Mouse (Mus musculus): ENCODE measurements at regions not wholly inside any gene's neighbourhood (a gene's known extent, or its start where the extent isn't known, plus 50 kb on each side); places are given as distances from the start of the nearest gene placed in this dataset.
"Not testable (repeated sequence)": the region's sequence is repeated elsewhere in the genome, so short reads cannot be mapped to it uniquely, and the experiment has no call there.

DNA sequence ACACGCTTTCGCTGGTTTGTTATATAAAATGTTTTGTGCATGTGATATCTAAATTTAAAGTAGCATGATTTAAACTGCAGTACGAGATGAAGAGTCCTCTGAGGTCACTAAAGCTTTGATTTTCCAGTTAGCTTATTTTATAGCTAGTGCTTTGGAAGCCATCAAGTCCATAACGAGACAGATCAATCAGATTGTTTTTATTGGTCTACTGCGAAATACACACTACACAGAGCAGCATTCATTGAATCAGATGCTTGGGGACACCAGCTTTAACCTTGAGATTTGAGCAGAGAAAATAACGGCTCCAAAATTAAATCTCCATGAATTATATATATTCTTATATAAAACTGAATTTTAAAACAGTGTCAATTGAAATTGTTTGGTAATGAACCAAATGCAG is 556.2 kb upstream of the Foxg1 start:
- in situ Hi-C loops (cut with MboI; ENCODE audit: low pct_ligation_motif_present, low pct_unique_long_range_greater_than_20kb, low sequenced_read_pairs), result no loop called here
- dilution Hi-C loops (cut with MboI; ENCODE audit: extremely low pct_ligation_motif_present, extremely low pct_unique_long_range_greater_than_20kb, low sequenced_read_pairs), result no loop called here
- no peak for TF ChIP-seq ZNF384 (IDR thresholded peaks at IDR 0.05; ENCODE audit: low read depth, low read length)
- Histone ChIP-seq H3K4me1 (ENCODE audit: control insufficient read depth in 1 of 2, insufficient read depth in 2 of 2) (no peaks in the 10 kb centered on the region), H3K79me2 (replicated peaks; ENCODE audit: control insufficient read depth, extremely low read depth, insufficient read depth, poor library complexity, severe bottlenecking) (no peaks in the 10 kb centered on the region), H3K9me3 (replicated peaks; ENCODE audit: low read length) (no peaks in the 10 kb centered on the region), H3K27ac (ENCODE audit: insufficient read depth, low read depth) (no peak overlapping the region), H3K36me3 (replicated peaks in 1 of 2; ENCODE audit: control insufficient read depth in 1 of 2, insufficient read depth in 1 of 2, low read length in 1 of 2) (no peaks in the 10 kb centered on the region), H3K27me3 (replicated peaks) (no peaks in the 10 kb centered on the region), H3K4me2 (ENCODE audit: insufficient read depth, low read depth, poor library complexity, severe bottlenecking) (no peak overlapping the region), H3K9ac (ENCODE audit: insufficient read depth, low read depth) (no peak overlapping the region), H3K4me3 (replicated peaks in 1 of 3; ENCODE audit: low read depth in 2 of 3, low read length in 2 of 3, poor library complexity in 1 of 3) (no peak overlapping the region)
- no peak for DNase-seq (ENCODE audit: extremely low read depth)

DNA sequence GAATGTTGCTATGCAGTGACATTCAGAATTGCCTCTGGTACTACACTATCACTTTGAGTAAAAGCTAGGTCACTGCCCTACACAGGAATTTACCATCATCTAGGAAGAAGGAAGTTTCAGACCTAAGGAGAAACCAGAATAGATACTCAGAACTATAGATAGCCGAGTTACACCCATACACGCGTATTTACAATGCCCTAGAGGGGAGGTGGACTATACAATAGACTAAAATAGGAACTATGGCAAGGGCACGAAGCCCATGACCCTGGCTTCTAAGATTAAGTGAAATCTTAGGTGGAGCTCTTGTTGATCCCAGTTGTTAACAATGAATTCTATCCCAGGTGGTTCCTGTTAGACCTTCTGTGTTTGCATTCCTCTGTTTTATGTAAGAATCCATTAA is 529.1 kb upstream of the Foxg1 start:
- H3K27ac ChIP-seq (ENCODE audit: insufficient read depth, low read depth); dilution Hi-C loops (cut with MboI; ENCODE audit: extremely low pct_ligation_motif_present, extremely low pct_unique_long_range_greater_than_20kb, low sequenced_read_pairs); H3K4me1 ChIP-seq (ENCODE audit: control insufficient read depth in 1 of 2, insufficient read depth in 2 of 2): not testable (repeated sequence)

DNA sequence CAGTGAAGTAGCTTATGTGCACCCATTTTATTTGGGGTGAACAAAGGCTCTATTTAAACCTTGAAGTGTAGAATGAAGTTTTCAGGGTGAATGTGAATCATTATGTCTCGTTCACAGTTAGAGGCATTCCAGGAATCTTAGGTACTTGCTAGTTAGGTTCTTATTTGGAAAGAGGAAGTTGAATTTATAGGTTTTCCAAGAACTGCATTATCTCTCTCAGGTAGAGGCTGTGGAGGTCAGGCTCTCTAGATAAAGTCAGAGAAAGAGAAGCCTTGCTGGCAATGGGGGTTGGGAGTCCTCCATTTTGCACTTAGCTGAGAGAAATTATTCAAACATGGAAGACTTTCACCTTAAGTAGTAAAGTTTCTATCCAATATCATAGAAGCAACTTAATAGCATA is 528.4 kb upstream of the Foxg1 start:
- TF ChIP-seq MXI1 (IDR thresholded peaks at IDR 0.05; ENCODE audit: low read depth, low read length) (no peak), POLR2AphosphoS2 (IDR thresholded peaks at IDR 0.05; ENCODE audit: low read depth, low read length) (no peak), RAD21 (IDR thresholded peaks at IDR 0.05; ENCODE audit: low read depth, low read length) (no peak), ZNF384 (IDR thresholded peaks at IDR 0.05; ENCODE audit: low read depth, low read length) (no peak), MAFK (IDR thresholded peaks at IDR 0.05; ENCODE audit: insufficient replicate concordance, low read length) (no peak), ZKSCAN1 (IDR thresholded peaks at IDR 0.05; ENCODE audit: borderline replicate concordance, low read depth, low read length) (no peak), KAT2A (IDR thresholded peaks at IDR 0.05; ENCODE audit: insufficient replicate concordance, low read length) (no peak), E2F4 (IDR thresholded peaks at IDR 0.05; ENCODE audit: insufficient replicate concordance, low read depth, low read length) (no peak), EP300 (IDR thresholded peaks at IDR 0.05; ENCODE audit: low read length) (no peak), UBTF (IDR thresholded peaks at IDR 0.05; ENCODE audit: low read depth, low read length) (no peak), USF1 (IDR thresholded peaks at IDR 0.05; ENCODE audit: low read depth, low read length) (no peak), POLR2A (IDR thresholded peaks at IDR 0.05; ENCODE audit: low read depth, low read length) (no peak), PAX5 (IDR thresholded peaks at IDR 0.05; ENCODE audit: low read length) (no peak), MEF2A (IDR thresholded peaks at IDR 0.05; ENCODE audit: borderline replicate concordance, low read depth, low read length) (no peak), NRF1 (IDR thresholded peaks at IDR 0.05; ENCODE audit: low read depth, low read length) (no peak), ZMIZ1 (IDR thresholded peaks at IDR 0.05; ENCODE audit: low read depth, low read length) (no peak), JUN (IDR thresholded peaks at IDR 0.05; ENCODE audit: insufficient read depth, low read depth, low read length) (no peak)
- DNase-seq (ENCODE audit: extremely low read depth), result no peak
- H3K4me2 ChIP-seq (ENCODE audit: insufficient read depth, low read depth, poor library complexity, severe bottlenecking), result no peak overlapping the region
- no peaks in the 10 kb centered on the region for H3K27me3 ChIP-seq (replicated peaks)
- dilution Hi-C loops (cut with MboI; ENCODE audit: extremely low pct_ligation_motif_present, extremely low pct_unique_long_range_greater_than_20kb, low sequenced_read_pairs) (no loop called here), in situ Hi-C loops (cut with MboI; ENCODE audit: low pct_ligation_motif_present, low pct_unique_long_range_greater_than_20kb, low sequenced_read_pairs) (no loop called here)
- H3K9ac ChIP-seq (ENCODE audit: insufficient read depth, low read depth), result no peak overlapping the region
- H3K4me1 ChIP-seq (ENCODE audit: control insufficient read depth in 1 of 2, insufficient read depth in 2 of 2), result no peaks in the 10 kb centered on the region
- H3K79me2 ChIP-seq (replicated peaks; ENCODE audit: control insufficient read depth, extremely low read depth, insufficient read depth, poor library complexity, severe bottlenecking), result no peaks in the 10 kb centered on the region
- H3K27ac ChIP-seq (ENCODE audit: insufficient read depth, low read depth), result no peak overlapping the region
- H3K4me3 ChIP-seq (replicated peaks in 1 of 3; ENCODE audit: low read depth in 2 of 3, low read length in 2 of 3, poor library complexity in 1 of 3), result no peak overlapping the region
- H3K9me3 ChIP-seq (replicated peaks; ENCODE audit: low read length), result no peaks in the 10 kb centered on the region
- H3K36me3 ChIP-seq (replicated peaks in 1 of 2; ENCODE audit: control insufficient read depth in 1 of 2, insufficient read depth in 1 of 2, low read length in 1 of 2), result no peaks in the 10 kb centered on the region

More for the DNA sequence above, 529.1 kb upstream of the Foxg1 start:
- H3K4me2 ChIP-seq (ENCODE audit: insufficient read depth, low read depth, poor library complexity, severe bottlenecking); H3K79me2 ChIP-seq (replicated peaks; ENCODE audit: control insufficient read depth, extremely low read depth, insufficient read depth, poor library complexity, severe bottlenecking); H3K36me3 ChIP-seq (replicated peaks in 1 of 2; ENCODE audit: control insufficient read depth in 1 of 2, insufficient read depth in 1 of 2, low read length in 1 of 2); H3K9me3 ChIP-seq (replicated peaks; ENCODE audit: low read length); H3K9ac ChIP-seq (ENCODE audit: insufficient read depth, low read depth); in situ Hi-C loops (cut with MboI; ENCODE audit: low pct_ligation_motif_present, low pct_unique_long_range_greater_than_20kb, low sequenced_read_pairs); DNase-seq (ENCODE audit: extremely low read depth); H3K27me3 ChIP-seq (replicated peaks); H3K4me3 ChIP-seq (replicated peaks in 1 of 3; ENCODE audit: low read depth in 2 of 3, low read length in 2 of 3, poor library complexity in 1 of 3): not testable (repeated sequence)

Measured in CH12.LX (cell line).